Mouse (Mus musculus) heart, embryonic 14.5 days (tissue): Measurements from ENCODE around the gene Amz1. TPM values are rescaled to one million over a fixed set of nuclear protein-coding genes. Genes with fewer than 3 reads are reported as not detected.

ENCODE experiments used
- ATAC-seq: fragments of 200-750 bp; cut with Nextera tagmentation; 2 replicates; pipeline ENCODE4 v1.8.0; 2017; ENCODE audit warnings: low read depth, moderate TSS enrichment; ENCODE audit not compliant: insufficient number of reproducible peaks, insufficient read depth, low FRiP score
- H3K27ac ChIP-seq, 2 experiments: fragments of 200-500 bp in 1 of 2; fragments of 300-500 bp in 1 of 2; sonication (generic) in 1 of 2; replicated peaks in 1 of 2; 2 replicates each; pipeline ENCODE4 v1.5.1; 2012 to 2014; ENCODE audit warnings: low read depth in 2 of 2, low read length in 2 of 2, control low read depth in 1 of 2, mild to moderate bottlenecking in 1 of 2, mixed read lengths in 1 of 2; ENCODE audit not compliant: control insufficient read depth in 1 of 2, insufficient read depth in 1 of 2
- H3K27me3 ChIP-seq: fragments of 300-500 bp; sonication (generic); 2 replicates; pipeline ENCODE4 v1.6.1; 2014; ENCODE audit warnings: mild to moderate bottlenecking, low read length, control low read depth; ENCODE audit not compliant: control insufficient read depth, insufficient read depth
- H3K36me3 ChIP-seq: fragments of 300-500 bp; sonication (generic); 2 replicates; pipeline ENCODE4 v1.6.1; 2014; ENCODE audit warnings: mild to moderate bottlenecking, control low read depth, low read length, mixed read lengths; ENCODE audit not compliant: control insufficient read depth, insufficient read depth
- H3K4me1 ChIP-seq, 2 experiments: fragments of 200-500 bp in 1 of 2; fragments of 300-500 bp in 1 of 2; sonication (generic) in 1 of 2; 2 replicates each; pipeline ENCODE4 v1.6.1; 2012 to 2014; ENCODE audit warnings: low read length in 2 of 2, control low read depth in 1 of 2, mixed read lengths in 1 of 2; ENCODE audit not compliant: control insufficient read depth in 2 of 2, insufficient read depth in 2 of 2
- H3K4me2 ChIP-seq: fragments of 300-500 bp; sonication (generic); 2 replicates; pipeline ENCODE4 v1.6.1; 2014; ENCODE audit warnings: mild to moderate bottlenecking, low read length
- H3K4me3 ChIP-seq, 2 experiments: fragments of 200-500 bp in 1 of 2; fragments of 300-500 bp in 1 of 2; sonication (generic) in 1 of 2; 2 replicates each; pipeline ENCODE4 v1.5.1; 2012 to 2014; ENCODE audit warnings: low read length in 2 of 2, mild to moderate bottlenecking in 2 of 2, control low read depth in 1 of 2, low read depth in 1 of 2, moderate library complexity in 1 of 2; ENCODE audit not compliant: control insufficient read depth in 1 of 2, insufficient read depth in 1 of 2
- H3K9ac ChIP-seq: fragments of 300-500 bp; sonication (generic); 2 replicates; pipeline ENCODE4 v1.6.1; 2014; ENCODE audit warnings: mild to moderate bottlenecking, low read length
- H3K9me3 ChIP-seq: fragments of 300-500 bp; sonication (generic); 2 replicates; pipeline ENCODE4 v1.6.1; 2016; ENCODE audit warnings: low read length, control low read depth; ENCODE audit not compliant: control insufficient read depth
- WGBS: fragments of 180-500 bp; shearing (Covaris S2); extraction: QIAGEN DNeasy Blood & Tissue Kit; methylation state at CpG from one replicate; pipeline ENCODE4 v1.1.7; 2014; 5-methylcytosine and 5-hydroxymethylcytosine counted together
- polyA plus RNA-seq: library from polyadenylated mRNA; unstranded; fragments of >200 nt; fragmentation: Nextera tagmentation; extraction: Ambion mirVana; gene quantifications from 2 replicates; pipeline ENCODE4 v1.2.1, GENCODE M21; 2014

Amz1 gene
- polyA plus RNA-seq, 1 experiment from 2014 or later: 1.0 TPM

- H3K4me1 ChIP-seq: no peaks in the 10 kb centered on the region
- WGBS: 75% methylated on average over 7 of the region's 7 CpGs
- H3K4me3 ChIP-seq: no peak overlapping the region
- no peak overlapping the region for H3K9ac ChIP-seq
- ATAC-seq: no peak
- no peak overlapping the region for H3K27ac ChIP-seq
- H3K27me3 ChIP-seq: 0 out of 2 replicates have a peak, but pooled peaks cover 7% of the 10 kb centered on the region
- no peak overlapping the region for H3K4me2 ChIP-seq
- H3K9me3 ChIP-seq: no peaks in the 10 kb centered on the region
- H3K36me3 ChIP-seq: no peaks in the 10 kb centered on the region
These were observed 2.3 kb downstream of the Amz1 start for GRCm38 (mm10) chr5:140726062-140726839.

- Histone ChIP-seq H3K4me1 (no peaks in the 10 kb centered on the region), H3K36me3 (no peaks in the 10 kb centered on the region), H3K27me3 (0 out of 2 replicates have a peak, but pooled peaks cover 7% of the 10 kb centered on the region), H3K9me3 (no peaks in the 10 kb centered on the region), H3K4me3 (no peak overlapping the region), H3K4me2 (no peak overlapping the region), H3K27ac (no peak overlapping the region), H3K9ac (no peak overlapping the region)
- WGBS: 70% methylated on average over 17 of the region's 17 CpGs
- no peak for ATAC-seq
These were observed 3.2 kb downstream of the Amz1 start for GRCm38 (mm10) chr5:140726946-140727740.

GRCm38 (mm10) chr5:140731040-140731797 lies 7.3 kb downstream of the Amz1 start:
- Histone ChIP-seq H3K4me1 (peaks cover 6 to 7% of the 10 kb centered on the region in 2 experiments; a peak in 3 of 4 replicates), H3K4me3 (no peak overlapping the region), H3K36me3 (no peaks in the 10 kb centered on the region), H3K9me3 (no peaks in the 10 kb centered on the region), H3K27ac (no peak overlapping the region), H3K4me2 (no peak overlapping the region), H3K27me3 (peaks cover 10% of the 10 kb centered on the region), H3K9ac (no peak overlapping the region)
- ATAC-seq: no peak
- 78% methylated on average over 11 of the region's 11 CpGs for WGBS

DNA sequence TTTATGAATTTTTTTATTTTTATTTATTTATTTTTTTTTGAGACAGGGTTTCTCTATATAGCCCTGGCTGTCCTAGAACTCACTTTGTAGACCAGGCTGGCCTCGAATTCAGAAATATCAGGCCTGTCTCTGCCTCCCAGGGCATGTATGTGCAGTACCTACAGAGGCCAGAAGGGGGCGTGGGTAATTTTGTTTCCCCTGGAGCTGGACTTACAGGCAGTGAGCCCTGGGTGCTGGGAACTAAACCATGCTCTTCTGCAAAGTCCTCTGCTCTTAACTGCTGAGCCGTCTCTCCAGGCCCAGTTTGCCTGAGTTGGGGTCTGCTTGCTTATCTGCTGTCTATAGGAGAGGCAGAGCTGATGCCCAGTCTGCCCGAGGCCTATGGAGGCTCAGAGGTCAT lies 8.3 kb downstream of the Amz1 start:
- Histone ChIP-seq H3K4me1 (peaks cover 6 to 7% of the 10 kb centered on the region in 2 experiments; a peak in 3 of 4 replicates), H3K9ac (no peak overlapping the region), H3K4me3 (no peak overlapping the region), H3K27me3 (peaks cover 20% of the 10 kb centered on the region), H3K4me2 (no peak overlapping the region), H3K36me3 (no peaks in the 10 kb centered on the region), H3K27ac (no peak overlapping the region), H3K9me3 (no peaks in the 10 kb centered on the region)
- ATAC-seq: no peak
- 59% methylated on average over 4 of the region's 4 CpGs for WGBS

- no peak for ATAC-seq
- H3K9me3 ChIP-seq: no peaks in the 10 kb centered on the region
- no peak overlapping the region for H3K9ac ChIP-seq
- no peak overlapping the region for H3K4me2 ChIP-seq
- no peak overlapping the region for H3K4me3 ChIP-seq
- peaks cover 21% of the 10 kb centered on the region for H3K27me3 ChIP-seq
- WGBS: 65% methylated on average over 3 of the region's 3 CpGs
- peaks cover 6 to 7% of the 10 kb centered on the region in 2 experiments; a peak in 3 of 4 replicates for H3K4me1 ChIP-seq
- H3K27ac ChIP-seq: no peak overlapping the region
- H3K36me3 ChIP-seq: no peaks in the 10 kb centered on the region
These were observed 9.4 kb downstream of the Amz1 start for GRCm38 (mm10) chr5:140733336-140733735.

GRCm38 (mm10) chr5:140735297-140735696 lies 11.4 kb downstream of the Amz1 start:
- ATAC-seq: no peak
- H3K9me3 ChIP-seq: no peaks in the 10 kb centered on the region
- peak overlapping the region; percentile 42; the same call in 1 of the 2 replicates for H3K9ac ChIP-seq

DNA sequence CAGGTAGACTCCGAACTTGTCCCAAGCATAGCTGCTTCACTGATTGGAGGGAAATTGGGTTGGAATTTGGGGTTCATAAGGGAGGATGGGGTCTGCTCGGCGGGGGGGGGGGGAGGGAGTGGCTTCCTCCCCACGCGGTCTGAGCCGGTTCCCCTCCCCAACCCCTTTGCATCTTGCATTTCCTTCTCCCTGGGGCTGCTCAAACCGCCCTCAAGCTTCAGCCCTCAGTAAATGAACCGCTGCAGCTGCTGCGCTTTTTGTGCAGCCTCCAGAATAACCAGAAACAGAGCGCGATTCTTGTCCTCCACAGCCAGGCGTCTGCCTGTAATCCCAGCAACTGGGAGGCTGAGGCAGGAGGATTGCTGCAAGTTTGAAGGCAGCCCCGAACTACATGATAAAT lies 12.2 kb downstream of the Amz1 start:
- H3K27ac ChIP-seq: no peak overlapping the region
- WGBS: 16% methylated on average over 11 of the region's 13 CpGs
- peaks cover 7 to 10% of the 10 kb centered on the region in 2 experiments; a peak in 3 of 4 replicates for H3K4me1 ChIP-seq
- no peak overlapping the region for H3K9ac ChIP-seq
- H3K36me3 ChIP-seq: no peaks in the 10 kb centered on the region
- H3K4me3 ChIP-seq: no peak overlapping the region
- no peak for ATAC-seq
- H3K27me3 ChIP-seq: peaks cover 21% of the 10 kb centered on the region
- peak overlapping the region; percentile 65 for H3K4me2 ChIP-seq
- no peaks in the 10 kb centered on the region for H3K9me3 ChIP-seq

More at GRCm38 (mm10) chr5:140735297-140735696, 11.4 kb downstream of the Amz1 start:
- Histone ChIP-seq H3K27ac (no peak overlapping the region), H3K36me3 (no peaks in the 10 kb centered on the region), H3K4me2 (peak overlapping the region; percentile 65), H3K4me3 (peak overlapping the region; percentile 23 to 35), H3K27me3 (peaks cover 21% of the 10 kb centered on the region), H3K4me1 (peaks cover 6 to 7% of the 10 kb centered on the region in 2 experiments; a peak in 3 of 4 replicates)
- WGBS: under 1% methylated on average over 22 of the region's 22 CpGs
